Mouse (Mus musculus) cerebellum, adult 11-12 months (tissue): ENCODE data around the gene Olfr987.
"Not testable (repeated sequence)": the region's sequence is repeated elsewhere in the genome, so short reads cannot be mapped to it uniquely, and the experiment has no call there.

ENCODE experiments used
- DNase-seq: peaks from one replicate; pipeline ENCODE4 v3.0.0; 2022

The Olfr987 gene

GRCm38 (mm10) chr2:85339215-85339614 is at the start of gene Olfr987:
TSS of gene Olfr987 (minus strand) at chr2:85339315.
- DNase-seq, result not testable (repeated sequence)

DNA sequence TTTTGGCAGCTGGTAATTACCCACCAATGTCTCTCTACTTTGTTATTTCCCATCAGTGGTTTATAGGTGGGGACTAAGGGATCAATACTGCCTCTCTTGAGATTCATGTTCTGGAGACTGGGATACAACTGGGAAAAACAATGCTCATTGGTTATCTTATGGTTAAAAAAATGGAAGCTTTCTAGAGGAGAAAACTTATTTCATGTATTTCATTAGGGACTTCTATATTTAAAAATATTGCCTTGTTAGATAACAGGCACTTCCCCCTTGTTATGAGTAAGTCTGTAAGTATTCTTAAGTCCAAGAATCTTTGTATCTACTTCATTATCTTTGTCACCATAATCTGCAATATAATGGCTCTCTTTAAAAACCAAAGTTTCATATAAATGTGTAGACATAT is 24.0 kb upstream of the Olfr987 start, which contains the start of gene Olfr988:
Gene Olfr988 (minus strand): TSS at position 101 of the 400 bp plus-strand sequence.
- not testable (repeated sequence) for DNase-seq

- no peak for DNase-seq
Observed at GRCm38 (mm10) chr2:85339972-85340371, 857 bp upstream of the Olfr987 start.

- no peak for DNase-seq
Observed at GRCm38 (mm10) chr2:85319106-85319505, 20.0 kb downstream of the Olfr987 start.

- DNase-seq, result no peak
Observed at GRCm38 (mm10) chr2:85285406-85285805, 53.7 kb downstream of the Olfr987 start.

- peak; percentile 8 for DNase-seq
Observed at GRCm38 (mm10) chr2:85284626-85285025, 54.5 kb downstream of the Olfr987 start.

- no peak for DNase-seq
Observed at GRCm38 (mm10) chr2:85283631-85284466, 55.3 kb downstream of the Olfr987 start.

GRCm38 (mm10) chr2:85281023-85281422 is 58.1 kb downstream of the Olfr987 start:
- DNase-seq, result no peak
